Mouse (Mus musculus) lung, embryonic 14.5 days (tissue): ENCODE measurements around the gene Mettl7b. TPM values are rescaled to one million over a fixed set of nuclear protein-coding genes. Genes with fewer than 3 reads are reported as not detected.

ENCODE experiments used
- ATAC-seq: fragments of 200-750 bp; cut with Nextera tagmentation; 2 replicates; pipeline ENCODE4 v1.8.0; 2017; ENCODE audit warnings: mild to moderate bottlenecking, moderate TSS enrichment, moderate library complexity; ENCODE audit not compliant: insufficient read depth
- DNase-seq: peaks from one replicate; pipeline ENCODE4 v3.0.0-alpha.2; 2015
- H3K27ac ChIP-seq: fragments of 300-500 bp; sonication (generic); 2 replicates; pipeline ENCODE4 v1.5.1; 2014; ENCODE audit warnings: low read depth, mild to moderate bottlenecking, moderate library complexity
- H3K27me3 ChIP-seq: fragments of 300-500 bp; sonication (generic); 2 replicates; pipeline ENCODE4 v1.6.1; 2014; ENCODE audit warnings: low read length, control low read depth; ENCODE audit not compliant: insufficient read depth
- H3K36me3 ChIP-seq: fragments of 300-500 bp; sonication (generic); 2 replicates; pipeline ENCODE4 v1.6.1; 2014; ENCODE audit warnings: control low read depth; ENCODE audit not compliant: insufficient read depth
- H3K4me1 ChIP-seq: fragments of 300-500 bp; sonication (generic); 2 replicates; pipeline ENCODE4 v1.6.1; 2014; ENCODE audit warnings: antibody characterized with exemption, control low read depth; ENCODE audit not compliant: insufficient read depth
- H3K4me2 ChIP-seq: fragments of 300-500 bp; sonication (generic); 2 replicates; pipeline ENCODE4 v1.6.1; 2014; ENCODE audit warnings: mild to moderate bottlenecking
- H3K4me3 ChIP-seq: fragments of 300-500 bp; sonication (generic); 2 replicates; pipeline ENCODE4 v1.5.1; 2014; ENCODE audit warnings: low read depth, low read length
- H3K9ac ChIP-seq: fragments of 300-500 bp; sonication (generic); 2 replicates; pipeline ENCODE4 v1.6.1; 2014
- H3K9me3 ChIP-seq: fragments of 300-500 bp; sonication (generic); 2 replicates; pipeline ENCODE4 v1.6.1; 2016; ENCODE audit warnings: low read depth, low read length, control low read depth
- CTCF ChIP-seq: IDR thresholded peaks from 2 replicates; pipeline ENCODE4 v1.5.1; 2016; ENCODE audit warnings: antibody characterized with exemption, low read depth
- WGBS: fragments of 180-500 bp; shearing (Covaris S2); extraction: QIAGEN DNeasy Blood & Tissue Kit; methylation state at CpG from one replicate; pipeline ENCODE4 v1.1.7; 2014; 5-methylcytosine and 5-hydroxymethylcytosine counted together
- polyA plus RNA-seq: library from polyadenylated mRNA; unstranded; fragments of >200 nt; fragmentation: Nextera tagmentation; extraction: Ambion mirVana; gene quantifications from 2 replicates; pipeline ENCODE4 v1.2.1, GENCODE M21; 2014

Mettl7b gene
- polyA plus RNA-seq, 1 experiment from 2014 or later, result not detected

- Histone ChIP-seq H3K9me3 (no peaks in the 10 kb centered on the region), H3K27me3 (no peaks in the 10 kb centered on the region), H3K4me1 (no peaks in the 10 kb centered on the region), H3K4me2 (no peak overlapping the region), H3K4me3 (no peak overlapping the region), H3K27ac (no peak overlapping the region), H3K36me3 (no peaks in the 10 kb centered on the region), H3K9ac (no peak overlapping the region)
- WGBS, result 52% methylated on average over 2 of the region's 2 CpGs
- ATAC-seq, result no peak
- DNase-seq, result no peak
- no peak for TF ChIP-seq CTCF
Observed at GRCm38 (mm10) chr10:128964961-128965360, 4.2 kb upstream of the Mettl7b start.

- DNase-seq, result peak; percentile 5
- H3K27me3 ChIP-seq, result no peaks in the 10 kb centered on the region
- ATAC-seq, result no peak
- no peaks in the 10 kb centered on the region for H3K36me3 ChIP-seq
- no peak for TF ChIP-seq CTCF
- no peak overlapping the region for H3K27ac ChIP-seq
- no peak overlapping the region for H3K4me3 ChIP-seq
- no peaks in the 10 kb centered on the region for H3K9me3 ChIP-seq
- no peak overlapping the region for H3K4me2 ChIP-seq
- no peak overlapping the region for H3K9ac ChIP-seq
- H3K4me1 ChIP-seq, result no peaks in the 10 kb centered on the region
- WGBS, result 59% methylated on average over 4 of the region's 4 CpGs
Observed at GRCm38 (mm10) chr10:128960142-128960541, 646 bp downstream of the Mettl7b start.

GRCm38 (mm10) chr10:128958340-128958739, 2.4 kb downstream of the Mettl7b start:
- ATAC-seq, result no peak
- no peak overlapping the region for H3K9ac ChIP-seq
- no peak overlapping the region for H3K4me3 ChIP-seq
- TF ChIP-seq CTCF, result no peak
- no peak overlapping the region for H3K4me2 ChIP-seq
- H3K36me3 ChIP-seq, result no peaks in the 10 kb centered on the region
- no peaks in the 10 kb centered on the region for H3K9me3 ChIP-seq
- no peak for DNase-seq
- no peaks in the 10 kb centered on the region for H3K4me1 ChIP-seq
- WGBS, result 63% methylated on average over 10 of the region's 10 CpGs
- no peak overlapping the region for H3K27ac ChIP-seq
- no peaks in the 10 kb centered on the region for H3K27me3 ChIP-seq

DNA sequence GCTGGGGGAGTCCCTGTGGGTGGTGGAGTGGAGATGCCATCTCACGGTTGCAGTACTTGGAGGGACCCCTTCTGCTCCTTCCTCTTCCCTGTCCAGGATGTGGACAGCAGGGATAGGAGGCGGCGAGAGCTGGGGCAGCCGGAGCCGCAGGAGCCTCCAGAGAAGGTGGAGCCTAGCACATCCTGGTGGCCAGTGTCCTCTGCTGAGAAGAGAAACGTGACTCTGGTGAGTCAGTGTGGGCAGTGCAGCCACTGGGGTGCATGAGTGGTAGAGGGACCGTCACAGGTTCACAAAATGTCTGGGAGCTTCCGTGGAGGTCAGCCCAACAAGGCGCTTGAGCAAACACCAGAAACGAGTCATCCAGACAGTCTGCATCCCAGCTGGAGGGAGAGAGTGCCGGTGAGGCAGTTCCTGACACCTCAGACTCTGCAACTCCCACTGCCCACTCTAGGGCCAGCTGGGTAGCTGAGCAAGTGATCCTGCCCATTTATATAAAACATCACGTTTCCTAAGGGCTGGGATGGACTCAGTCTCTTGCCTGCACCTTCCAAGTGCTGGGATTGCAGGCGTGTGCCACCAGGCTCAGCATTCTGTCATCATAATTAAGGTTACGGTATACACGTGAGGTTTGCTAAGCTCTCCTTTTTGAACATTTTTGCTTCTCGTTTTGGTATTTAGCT, 10.4 kb downstream of the Mettl7b start:
- no peak for ATAC-seq
- Histone ChIP-seq H3K4me1 (no peaks in the 10 kb centered on the region), H3K4me3 (no peak overlapping the region), H3K27me3 (no peaks in the 10 kb centered on the region), H3K36me3 (no peaks in the 10 kb centered on the region), H3K27ac (no peak overlapping the region), H3K9me3 (no peaks in the 10 kb centered on the region), H3K4me2 (no peak overlapping the region), H3K9ac (no peak overlapping the region)
- no peak for TF ChIP-seq CTCF
- DNase-seq, result no peak
- 47% methylated on average over 16 of the region's 16 CpGs for WGBS

GRCm38 (mm10) chr10:128947496-128947895, 13.3 kb downstream of the Mettl7b start:
- WGBS, result 85% methylated on average over 4 of the region's 4 CpGs
- DNase-seq, result no peak
- Histone ChIP-seq H3K9ac (no peak overlapping the region), H3K9me3 (no peaks in the 10 kb centered on the region), H3K36me3 (no peaks in the 10 kb centered on the region), H3K4me2 (no peak overlapping the region), H3K27ac (no peak overlapping the region), H3K4me1 (no peaks in the 10 kb centered on the region), H3K27me3 (no peaks in the 10 kb centered on the region), H3K4me3 (no peak overlapping the region)
- no peak for ATAC-seq
- no peak for TF ChIP-seq CTCF

DNA sequence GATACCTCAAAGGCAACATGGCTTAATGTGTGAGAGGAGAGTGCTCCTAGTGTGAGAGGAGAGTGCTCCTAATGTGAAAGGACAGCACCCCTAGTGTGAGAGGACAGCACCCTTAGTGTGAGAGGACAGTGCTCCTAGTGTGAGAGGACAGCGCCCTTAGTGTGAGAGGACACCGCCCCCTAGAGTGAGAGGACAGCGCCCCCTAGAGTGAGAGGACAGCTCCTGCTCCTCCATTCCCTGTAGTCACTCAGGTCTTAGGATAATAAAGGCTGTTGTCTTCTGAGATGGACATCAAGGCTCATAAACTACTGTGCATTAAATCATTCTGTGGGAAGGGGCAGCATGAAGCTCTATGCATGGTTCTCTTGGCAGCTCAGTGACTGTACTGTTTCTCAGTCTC, 15.1 kb downstream of the Mettl7b start:
- H3K27ac ChIP-seq, result no peak overlapping the region
- 29% methylated on average over 3 of the region's 3 CpGs for WGBS
- H3K27me3 ChIP-seq, result no peaks in the 10 kb centered on the region
- DNase-seq, result no peak
- H3K36me3 ChIP-seq, result no peaks in the 10 kb centered on the region
- peak; percentile 22; the same call in 1 of the 2 replicates for ATAC-seq
- no peaks in the 10 kb centered on the region for H3K4me1 ChIP-seq
- no peak overlapping the region for H3K4me2 ChIP-seq
- H3K4me3 ChIP-seq, result no peak overlapping the region
- no peaks in the 10 kb centered on the region for H3K9me3 ChIP-seq
- H3K9ac ChIP-seq, result no peak overlapping the region
- TF ChIP-seq CTCF, result peak; percentile 57

DNA sequence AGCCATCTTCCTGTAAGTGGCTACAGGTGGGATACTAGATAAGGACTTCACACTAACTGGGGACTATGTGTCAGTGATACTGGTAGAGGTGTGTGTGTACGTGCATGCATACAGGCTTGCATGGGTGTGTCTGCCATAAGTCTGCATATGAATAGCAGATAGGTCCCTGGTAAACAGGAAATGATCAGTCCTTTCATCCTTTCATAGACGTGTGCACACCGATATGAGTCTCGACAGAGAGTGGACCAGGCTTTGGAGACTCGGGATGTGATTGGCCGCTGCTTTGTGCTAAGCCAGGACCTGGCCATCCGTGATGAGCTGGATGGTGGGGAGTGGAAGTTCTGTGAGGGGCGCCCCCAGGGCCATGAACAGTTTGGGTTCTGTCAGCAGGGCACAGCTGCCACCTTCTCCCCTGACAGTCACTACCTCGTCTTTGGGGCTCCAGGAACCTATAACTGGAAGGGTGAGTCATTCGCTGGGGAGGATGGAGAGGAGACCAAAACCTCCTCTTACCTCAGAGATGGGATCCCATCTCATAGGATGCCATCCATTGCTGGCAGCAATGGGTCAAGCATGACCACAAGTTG, 20.2 kb downstream of the Mettl7b start:
- Histone ChIP-seq H3K27ac (no peak overlapping the region), H3K9ac (no peak overlapping the region), H3K4me3 (no peak overlapping the region), H3K36me3 (no peaks in the 10 kb centered on the region), H3K4me2 (no peak overlapping the region), H3K27me3 (peaks cover 4% of the 10 kb centered on the region; the same call in 1 of the 2 replicates), H3K9me3 (no peaks in the 10 kb centered on the region), H3K4me1 (no peaks in the 10 kb centered on the region)
- DNase-seq (no peak), ATAC-seq (no peak)
- TF ChIP-seq CTCF, result no peak
- 73% methylated on average over 10 of the region's 10 CpGs for WGBS
